Comparison of ENCODE assay signal across 24 mouse cellular contexts in genomic region chr11:83286566-83286965, GRCm38 (mm10). TPM values are rescaled to one million over a fixed set of nuclear protein-coding genes. Genes with fewer than 3 reads are reported as not detected.
DNase-seq lines count a peak whose midpoint lies in the region; ATAC-seq and TF ChIP-seq lines count a peak whose summit lies in the region.
"Had no signal": no experiment of that assay in that cellular context is flagged by ENCODE, and none has a peak within 500 bp of the region (broad histone marks: within the 10 kb centered on the region; RNA-seq: fewer than 3 reads in every experiment).

Slfn14 (minus strand) TSS chr11:83286726.

- peak within 1 kb of the TSS; percentile 96 for H3K27ac ChIP-seq in liver, embryonic 12.5 days
- no peak within 1 kb of the TSS for H3K27ac ChIP-seq in gastrocnemius, adult 2 months
- H3K27ac ChIP-seq: embryonic facial prominence, embryonic 13.5 days; forebrain, embryonic 12.5 days; kidney, embryonic 15.5 days; limb, embryonic 12.5 days; midbrain, embryonic 12.5 days had no signal

- peak; percentile 93 for ATAC-seq in liver, embryonic 12.5 days
- ATAC-seq: Patski had no signal

- peak within 1 kb of the TSS; percentile 63 for H3K4me2 ChIP-seq in liver, embryonic 12.5 days
- H3K4me2 ChIP-seq: embryonic facial prominence, embryonic 13.5 days; forebrain, embryonic 12.5 days; kidney, embryonic 15.5 days; limb, embryonic 12.5 days; midbrain, embryonic 12.5 days had no signal

- H3K4me3 ChIP-seq in liver, embryonic 12.5 days: peak within 1 kb of the TSS; percentile 62
- H3K4me3 ChIP-seq in gastrocnemius, adult 2 months: no peak within 1 kb of the TSS
- H3K4me3 ChIP-seq: embryonic facial prominence, embryonic 13.5 days; forebrain, embryonic 12.5 days; kidney, embryonic 15.5 days; limb, embryonic 12.5 days; midbrain, embryonic 12.5 days; myocyte had no signal

- H3K9ac ChIP-seq in liver, embryonic 12.5 days: peak within 1 kb of the TSS; percentile 73
- H3K9ac ChIP-seq: embryonic facial prominence, embryonic 13.5 days; forebrain, embryonic 12.5 days; kidney, embryonic 15.5 days; limb, embryonic 12.5 days; midbrain, embryonic 12.5 days had no signal

- intact Hi-C loops in gastrocnemius, adult 2 months (cut with DNase I): no loop called here

- H3K4me1 ChIP-seq in liver, embryonic 12.5 days: peaks cover 65% of the 10 kb centered on the region

- H3K9me3 ChIP-seq in liver, embryonic 12.5 days (replicated peaks): no peaks in the 10 kb centered on the region
- H3K9me3 ChIP-seq: embryonic facial prominence, embryonic 13.5 days; forebrain, embryonic 12.5 days; kidney, embryonic 15.5 days; limb, embryonic 12.5 days; midbrain, embryonic 12.5 days had no signal

- 17% methylated on average over 1 of the region's 1 CpGs for WGBS in liver, embryonic 12.5 days (ENCODE audit: insufficient replicate concordance)

- H3K36me3 ChIP-seq in liver, embryonic 12.5 days: peaks cover 19% of the 10 kb centered on the region; the same call in 1 of the 2 replicates
- H3K36me3 ChIP-seq: embryonic facial prominence, embryonic 13.5 days; forebrain, embryonic 12.5 days; kidney, embryonic 15.5 days; limb, embryonic 12.5 days; midbrain, embryonic 12.5 days had no signal

- no peak for TF ChIP-seq CTCF in gastrocnemius, adult 2 months (IDR thresholded peaks at IDR 0.05)

- peak; percentile 58 for DNase-seq in spleen, adult 12 weeks (ENCODE audit: low spot score)
- no peak for DNase-seq in spleen, adult 18-20 months
- DNase-seq in c-Kit-positive CD71-positive TER-119-positive erythroid progenitor cells, embryonic 14.5 days (ENCODE audit: low spot score): peak; percentile 89
- no peak for DNase-seq in gastrocnemius, adult 2 months
- DNase-seq in kidney, adult 8-10 months: no peak
- DNase-seq in gastrocnemius, postnatal 10 days: no peak
- DNase-seq: adrenal gland, postnatal 36 days; cerebellum, adult 11 months; cerebellum, postnatal 36 days; lung, postnatal 14 days; right cerebral cortex, postnatal 14 days; thymus, adult 2 months had no signal

- H3K27me3 ChIP-seq in liver, embryonic 12.5 days (replicated peaks): peaks cover 27% of the 10 kb centered on the region
- H3K27me3 ChIP-seq: embryonic facial prominence, embryonic 13.5 days; forebrain, embryonic 12.5 days; kidney, embryonic 15.5 days; limb, embryonic 12.5 days; midbrain, embryonic 12.5 days had no signal

RNA-seq across cellular contexts. Expression of gene Slfn14, which starts in this region (rescaled TPM):
- 14.5 and 15.6 TPM in 2 replicates for polyA plus RNA-seq in liver, embryonic 12.5 days (2016; fragmentation: Nextera tagmentation; extraction: Ambion mirVana)
- not detected for total RNA-seq in gastrocnemius, adult 2 months (2021)
- total RNA-seq in gastrocnemius, postnatal 10 days (2021): under 1 TPM in 1 of 2 experiments, not detected in 1; 0.47 TPM
- total RNA-seq: adrenal gland, postnatal 36 days; CH12.LX; granulocyte monocyte progenitor cell, adult 5-6 weeks; hematopoietic stem cell, adult 5-6 weeks; layer of hippocampus, adult 18-20 months had no signal
- polyA plus RNA-seq: Patski; thymus, adult 2 months had no signal

Comparison
In these comparisons a context has a peak if more than half of its experiments do, and no peak if none do; other contexts are left out.
1. DNase-seq: peak in spleen, adult 12 weeks (single experiment) and c-Kit-positive CD71-positive TER-119-positive erythroid progenitor cells, embryonic 14.5 days (single experiment); none in spleen, adult 18-20 months (0 of 2), gastrocnemius, adult 2 months (single experiment), kidney, adult 8-10 months (0 of 2) and gastrocnemius, postnatal 10 days (single experiment).